Mouse (Mus musculus) forebrain, embryonic 16.5 days (tissue): ENCODE results near the gene Paf1. TPM values are rescaled to one million over a fixed set of nuclear protein-coding genes. Genes with fewer than 3 reads are reported as not detected.
"Not testable (repeated sequence)": the region's sequence is repeated elsewhere in the genome, so short reads cannot be mapped to it uniquely, and the experiment has no call there.

Experiments used
- ATAC-seq: fragments of 200-750 bp; cut with Nextera tagmentation; 2 replicates; pipeline ENCODE4 v1.8.0; 2017; ENCODE audit warnings: mild to moderate bottlenecking, moderate library complexity
- H3K27ac ChIP-seq: fragments of 300-500 bp; sonication (generic); 2 replicates; pipeline ENCODE4 v1.5.1; 2014; ENCODE audit warnings: low read length, control low read depth
- H3K27me3 ChIP-seq: fragments of 300-500 bp; sonication (generic); replicated peaks from 2 replicates; pipeline ENCODE4 v1.6.1; 2014; ENCODE audit warnings: low read length; ENCODE audit not compliant: control insufficient read depth, insufficient read depth
- H3K36me3 ChIP-seq: fragments of 300-500 bp; sonication (generic); 2 replicates; pipeline ENCODE4 v1.6.1; 2014; ENCODE audit not compliant: control insufficient read depth, insufficient read depth
- H3K4me1 ChIP-seq: fragments of 300-500 bp; sonication (generic); replicated peaks from 2 replicates; pipeline ENCODE4 v1.6.1; 2014; ENCODE audit warnings: low read length; ENCODE audit not compliant: control insufficient read depth, insufficient read depth
- H3K4me2 ChIP-seq: fragments of 300-500 bp; sonication (generic); 2 replicates; pipeline ENCODE4 v1.6.1; 2014; ENCODE audit warnings: mild to moderate bottlenecking, low read length, control low read depth
- H3K4me3 ChIP-seq: fragments of 300-500 bp; sonication (generic); replicated peaks from 2 replicates; pipeline ENCODE4 v1.5.1; 2014; ENCODE audit warnings: mild to moderate bottlenecking, low read length, control low read depth
- H3K9ac ChIP-seq: fragments of 300-500 bp; sonication (generic); replicated peaks from 2 replicates; pipeline ENCODE4 v1.6.1; 2014; ENCODE audit warnings: low read depth, low read length, control low read depth
- H3K9me3 ChIP-seq: fragments of 300-500 bp; sonication (generic); 2 replicates; pipeline ENCODE4 v1.6.1; 2016; ENCODE audit warnings: low read length; ENCODE audit not compliant: control insufficient read depth
- WGBS: fragments of 180-500 bp; shearing (Covaris S2); extraction: QIAGEN DNeasy Blood & Tissue Kit; methylation state at CpG from one replicate; pipeline ENCODE4 v1.1.7; 2014; 5-methylcytosine and 5-hydroxymethylcytosine counted together
- polyA plus RNA-seq: library from polyadenylated mRNA; unstranded; fragments of >200 nt; fragmentation: Nextera tagmentation; extraction: Ambion mirVana; gene quantifications from 2 replicates; pipeline ENCODE4 v1.2.1, GENCODE M21; 2015

Paf1 gene
- polyA plus RNA-seq, 1 experiment from 2014 or later = 111 TPM

DNA sequence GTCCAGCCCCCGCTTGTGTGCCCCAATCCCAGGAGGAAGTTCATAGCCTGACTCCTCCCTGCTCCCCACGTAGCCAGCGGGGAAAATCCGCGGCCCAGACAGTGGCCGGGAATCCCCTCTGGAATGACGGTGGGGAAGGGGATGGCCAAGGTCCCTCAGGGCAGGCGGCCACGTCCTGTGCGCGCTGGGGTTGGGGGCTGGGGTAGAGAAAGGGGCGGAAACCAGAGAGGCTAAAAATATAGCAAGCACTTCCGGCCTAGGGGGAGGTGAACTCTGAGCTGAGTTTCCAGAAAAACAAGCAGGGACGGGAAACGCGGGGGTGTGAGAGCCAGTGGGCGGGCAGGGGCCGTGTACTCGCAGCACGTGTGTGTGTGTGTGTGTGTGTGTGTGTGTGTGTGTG lies 10.8 kb upstream of the Paf1 start:
- Histone ChIP-seq H3K4me2 (peak overlapping the region; percentile 49), H3K27me3 (no peaks in the 10 kb centered on the region), H3K9ac (peak overlapping the region; percentile 55), H3K9me3 (no peaks in the 10 kb centered on the region), H3K4me3 (peak overlapping the region; percentile 27), H3K4me1 (peaks cover 44% of the 10 kb centered on the region), H3K27ac (peak overlapping the region; percentile 47), H3K36me3 (peaks cover 4% of the 10 kb centered on the region; the same call in 1 of the 2 replicates)
- 6% methylated on average over 20 of the region's 20 CpGs for WGBS
- no peak for ATAC-seq

GRCm38 (mm10) chr7:28382347-28382951 lies 10.3 kb upstream of the Paf1 start:
- no peak overlapping the region for H3K27ac ChIP-seq
- peaks cover 5% of the 10 kb centered on the region for H3K36me3 ChIP-seq
- 69% methylated on average over 12 of the region's 12 CpGs for WGBS
- H3K4me1 ChIP-seq = peaks cover 40% of the 10 kb centered on the region
- no peaks in the 10 kb centered on the region for H3K27me3 ChIP-seq
- peak overlapping the region; percentile 49 for H3K4me2 ChIP-seq
- no peak overlapping the region for H3K9ac ChIP-seq
- ATAC-seq = no peak
- H3K4me3 ChIP-seq = no peak overlapping the region
- H3K9me3 ChIP-seq = no peaks in the 10 kb centered on the region

DNA sequence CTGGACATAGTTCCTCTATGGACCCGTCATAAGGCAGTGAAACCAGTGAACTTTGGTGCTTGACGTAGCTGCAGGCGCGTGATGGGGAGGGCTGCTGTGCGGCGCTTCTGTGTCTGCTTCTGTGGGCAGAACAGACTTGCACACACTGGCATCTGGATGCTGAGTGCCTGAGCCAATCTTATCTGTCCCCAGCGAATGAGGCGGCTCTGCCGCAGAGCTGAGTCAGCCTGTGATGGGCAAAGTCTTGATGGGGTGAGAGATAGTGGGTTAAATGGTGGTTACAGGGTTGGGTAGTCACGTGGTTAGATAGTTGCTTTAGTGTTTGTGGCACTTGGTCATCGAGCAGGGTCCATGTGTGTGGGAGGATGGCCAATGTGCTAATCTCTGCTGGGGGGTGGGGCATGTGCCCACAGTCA lies 9.8 kb upstream of the Paf1 start:
- Histone ChIP-seq H3K36me3 (peaks cover 8% of the 10 kb centered on the region), H3K27ac (no peak overlapping the region), H3K4me1 (peaks cover 34% of the 10 kb centered on the region), H3K9me3 (no peaks in the 10 kb centered on the region), H3K4me2 (no peak overlapping the region), H3K27me3 (no peaks in the 10 kb centered on the region), H3K4me3 (no peak overlapping the region), H3K9ac (no peak overlapping the region)
- no peak for ATAC-seq
- WGBS = 71% methylated on average over 11 of the region's 11 CpGs

DNA sequence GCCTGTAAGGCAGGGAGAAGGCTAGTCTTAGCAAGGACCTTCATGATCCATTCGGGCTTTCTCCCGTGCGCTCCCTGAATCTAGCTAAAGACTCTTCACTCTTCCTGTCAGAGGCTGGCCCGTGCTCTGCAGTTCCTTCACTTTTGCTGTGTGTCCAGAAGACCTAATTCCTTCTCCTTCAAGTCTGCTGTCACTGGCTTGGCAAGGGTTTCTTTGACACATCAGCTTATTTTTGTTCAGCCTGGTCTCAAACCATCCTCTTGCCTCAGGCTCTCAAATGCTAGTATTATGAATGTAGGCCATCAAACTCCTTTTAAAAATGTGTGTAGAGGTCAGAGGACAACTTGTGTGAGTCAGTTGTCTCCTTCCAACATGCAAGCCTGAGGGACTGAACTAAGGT lies 9.1 kb upstream of the Paf1 start:
- Histone ChIP-seq H3K36me3 (peaks cover 13% of the 10 kb centered on the region), H3K9me3 (no peaks in the 10 kb centered on the region), H3K4me1 (peaks cover 28% of the 10 kb centered on the region), H3K27ac (no peak overlapping the region), H3K4me2 (no peak overlapping the region), H3K4me3 (no peak overlapping the region), H3K27me3 (no peaks in the 10 kb centered on the region), H3K9ac (no peak overlapping the region)
- no peak for ATAC-seq
- 85% methylated on average over 4 of the region's 4 CpGs for WGBS

DNA sequence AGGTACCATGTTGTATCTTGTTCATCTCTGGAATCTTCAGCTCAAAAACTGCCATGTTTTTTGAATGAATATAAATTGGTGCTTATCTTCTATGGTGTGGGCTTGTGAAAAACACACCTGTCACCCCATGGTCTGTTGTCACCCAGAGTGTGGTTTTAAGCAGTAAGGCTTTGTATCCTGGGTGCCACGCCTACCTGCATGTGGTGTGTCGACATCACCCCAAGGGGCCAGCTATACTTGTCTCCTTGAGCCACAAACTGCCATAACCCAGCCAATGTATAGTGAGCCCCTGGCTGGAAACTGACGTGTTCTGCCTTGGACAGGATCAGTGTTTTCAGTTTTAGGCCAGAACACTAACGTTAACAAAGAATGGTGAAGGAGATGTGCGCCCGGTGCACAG lies 8.6 kb upstream of the Paf1 start:
- ATAC-seq = no peak
- Histone ChIP-seq H3K27me3 (no peaks in the 10 kb centered on the region), H3K9ac (no peak overlapping the region), H3K27ac (no peak overlapping the region), H3K9me3 (no peaks in the 10 kb centered on the region), H3K36me3 (peaks cover 13% of the 10 kb centered on the region), H3K4me2 (no peak overlapping the region), H3K4me3 (no peak overlapping the region), H3K4me1 (peaks cover 24% of the 10 kb centered on the region)
- 83% methylated on average over 6 of the region's 6 CpGs for WGBS

GRCm38 (mm10) chr7:28385196-28385595 lies 7.6 kb upstream of the Paf1 start:
- WGBS = 91% methylated on average over 9 of the region's 9 CpGs
- H3K4me2 ChIP-seq = no peak overlapping the region
- no peaks in the 10 kb centered on the region for H3K9me3 ChIP-seq
- H3K27ac ChIP-seq = no peak overlapping the region
- H3K9ac ChIP-seq = no peak overlapping the region
- H3K4me1 ChIP-seq = peaks cover 19% of the 10 kb centered on the region
- H3K27me3 ChIP-seq = no peaks in the 10 kb centered on the region
- H3K36me3 ChIP-seq = peaks cover 14% of the 10 kb centered on the region
- ATAC-seq = no peak
- no peak overlapping the region for H3K4me3 ChIP-seq

DNA sequence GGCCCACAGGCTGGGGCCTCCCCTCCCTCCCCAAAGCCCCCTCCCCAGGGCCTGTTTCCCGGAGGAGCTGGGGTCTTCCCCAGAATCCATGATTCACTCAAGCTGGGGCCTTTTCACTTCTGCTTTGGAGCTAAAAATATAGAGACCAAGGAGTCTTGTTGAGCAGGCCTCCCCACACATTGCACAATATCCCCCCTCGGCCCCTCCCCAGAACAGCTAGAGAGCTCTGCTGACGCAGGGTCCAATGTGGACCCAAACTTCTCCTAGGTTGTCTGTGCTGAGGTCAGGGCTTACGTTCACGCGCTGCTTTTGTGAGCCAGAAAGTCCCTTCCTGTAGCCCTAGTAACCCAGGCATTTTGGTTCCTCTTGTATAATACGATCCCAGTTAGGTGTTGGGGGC lies 6.7 kb upstream of the Paf1 start:
- no peak overlapping the region for H3K4me3 ChIP-seq
- H3K4me2 ChIP-seq = no peak overlapping the region
- 0 out of 2 replicates have a peak, but pooled peaks have one; percentile 19 for ATAC-seq
- peaks cover 17% of the 10 kb centered on the region for H3K4me1 ChIP-seq
- H3K27ac ChIP-seq = no peak overlapping the region
- 89% methylated on average over 7 of the region's 7 CpGs for WGBS
- H3K27me3 ChIP-seq = no peaks in the 10 kb centered on the region
- H3K9me3 ChIP-seq = no peaks in the 10 kb centered on the region
- H3K36me3 ChIP-seq = peaks cover 18% of the 10 kb centered on the region
- no peak overlapping the region for H3K9ac ChIP-seq

DNA sequence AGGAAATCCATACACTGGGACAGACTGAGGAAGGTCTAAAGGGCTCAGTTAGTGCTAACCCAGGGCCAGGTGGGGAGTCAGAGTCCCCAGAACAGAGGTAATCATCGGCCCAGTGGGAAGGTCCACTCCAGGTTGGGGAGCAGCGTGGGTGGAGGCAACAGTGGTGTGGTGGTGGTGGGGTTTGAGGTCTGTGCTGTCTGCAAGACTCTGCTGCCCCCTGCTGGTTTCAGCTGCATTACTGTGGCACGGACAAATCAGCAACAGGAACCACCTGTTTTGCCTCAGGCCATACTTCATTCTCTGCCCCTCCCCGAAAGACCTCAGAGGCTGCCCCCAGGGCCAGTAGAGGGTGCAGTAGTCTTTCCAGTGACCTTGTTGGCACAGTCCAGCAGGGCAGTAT lies 6.3 kb upstream of the Paf1 start:
- WGBS = 9% methylated on average over 4 of the region's 4 CpGs
- H3K4me1 ChIP-seq = peaks cover 16% of the 10 kb centered on the region
- H3K27ac ChIP-seq = no peak overlapping the region
- no peak overlapping the region for H3K9ac ChIP-seq
- H3K9me3 ChIP-seq = no peaks in the 10 kb centered on the region
- H3K4me3 ChIP-seq = no peak overlapping the region
- peaks cover 18% of the 10 kb centered on the region for H3K36me3 ChIP-seq
- H3K27me3 ChIP-seq = no peaks in the 10 kb centered on the region
- peak; percentile 69 for ATAC-seq
- H3K4me2 ChIP-seq = no peak overlapping the region

DNA sequence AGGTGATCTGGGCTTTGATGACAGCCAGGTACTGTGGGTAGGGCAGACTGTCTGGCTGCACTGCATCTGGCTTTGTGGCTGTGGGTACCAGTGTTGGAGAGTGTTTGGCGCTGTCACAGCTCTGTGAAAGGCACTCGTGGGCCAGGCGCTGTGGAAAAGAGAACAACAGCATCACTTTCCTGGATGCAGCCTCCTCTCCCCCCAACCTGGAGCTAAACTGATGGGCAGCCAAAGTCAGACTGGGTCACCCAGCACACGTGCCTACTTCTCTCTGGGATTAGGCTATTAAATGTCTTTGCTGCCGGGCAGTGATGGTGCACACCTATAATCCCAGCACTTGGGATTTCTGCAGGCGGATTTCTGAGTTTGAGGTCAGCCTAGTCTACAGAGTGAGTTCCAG lies 5.9 kb upstream of the Paf1 start:
- not testable (repeated sequence) for H3K27me3 ChIP-seq, H3K9ac ChIP-seq, ATAC-seq, H3K9me3 ChIP-seq, H3K4me3 ChIP-seq, H3K4me2 ChIP-seq, H3K27ac ChIP-seq
- WGBS = 81% methylated on average over 6 of the region's 6 CpGs
- peaks cover 16% of the 10 kb centered on the region for H3K4me1 ChIP-seq
- peaks cover 18% of the 10 kb centered on the region for H3K36me3 ChIP-seq

GRCm38 (mm10) chr7:28387384-28387783 lies 5.4 kb upstream of the Paf1 start:
- not testable (repeated sequence) for H3K9ac ChIP-seq, H3K9me3 ChIP-seq, H3K4me3 ChIP-seq, ATAC-seq, H3K27me3 ChIP-seq, H3K4me2 ChIP-seq, H3K27ac ChIP-seq
- peaks cover 12% of the 10 kb centered on the region for H3K4me1 ChIP-seq
- 85% methylated on average over 7 of the region's 7 CpGs for WGBS
- peaks cover 18% of the 10 kb centered on the region for H3K36me3 ChIP-seq
